Mouse (Mus musculus): ENCODE measurements around the gene Wdpcp. TPM values are rescaled to one million over a fixed set of nuclear protein-coding genes. Genes with fewer than 3 reads are reported as not detected.

Wdpcp gene
- polyA plus RNA-seq, 1 experiment, result 3.4 TPM

DNA sequence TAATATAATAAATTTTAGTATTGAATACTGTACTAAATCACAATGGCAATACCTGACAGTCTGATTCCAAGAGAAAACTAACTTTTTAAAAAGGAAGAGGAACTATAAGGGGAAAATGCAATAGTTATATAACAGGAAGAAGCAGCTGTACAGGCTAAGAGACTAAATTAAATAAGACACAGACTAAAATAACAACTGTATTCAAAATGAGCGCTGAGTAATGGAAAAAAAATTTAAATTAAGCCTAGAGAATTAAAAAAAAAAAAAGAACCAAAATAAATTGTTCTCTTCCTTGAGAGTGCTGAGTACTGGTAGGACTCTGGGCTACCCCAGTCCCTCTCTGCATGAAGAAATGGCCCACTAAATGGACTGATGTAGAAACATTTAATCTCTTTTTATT, 4.3 kb upstream of the Wdpcp start:
- DNase-seq (ENCODE audit: low read depth, low spot score), result no peak
- WGBS, result 67% methylated on average over 1 of the region's 1 CpGs

- no peak for DNase-seq (ENCODE audit: low read depth, low spot score)
Measured at GRCm38 (mm10) chr11:21569002-21569401, 3.0 kb upstream of the Wdpcp start.

DNA sequence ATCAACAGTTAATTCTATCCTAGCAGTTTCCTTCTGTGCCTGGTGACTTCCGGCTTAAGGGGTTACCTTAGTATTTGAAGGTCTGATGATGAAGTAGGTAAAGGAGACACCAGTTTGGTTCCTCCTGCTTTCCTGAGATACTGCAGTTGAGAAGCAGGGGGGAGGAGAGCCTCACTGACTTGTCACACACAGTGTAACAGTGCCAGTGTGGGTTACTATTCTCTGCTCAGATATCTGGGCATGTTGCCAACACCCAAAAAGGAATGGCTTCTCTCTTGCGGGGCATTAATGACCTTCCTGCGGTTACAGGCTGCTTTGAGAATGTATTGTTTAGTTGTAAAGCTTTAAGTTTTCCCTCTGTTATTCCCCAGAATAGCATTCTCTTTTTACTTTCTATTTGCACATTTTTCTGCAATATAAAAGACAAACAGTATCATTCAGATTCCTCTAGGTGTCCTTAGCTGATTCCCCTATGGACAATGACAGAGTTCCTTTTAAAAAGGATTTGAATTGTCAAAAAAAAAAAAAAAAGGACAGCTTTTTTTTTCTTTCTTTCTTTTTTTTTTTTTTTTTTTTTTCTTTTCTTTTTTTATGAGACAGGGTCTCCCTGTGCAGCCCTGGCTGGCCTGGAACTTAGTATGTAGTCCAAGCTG, 2.5 kb upstream of the Wdpcp start:
- WGBS, result 14% methylated on average over 3 of the region's 3 CpGs
- DNase-seq (ENCODE audit: low read depth, low spot score), result no peak

More at GRCm38 (mm10) chr11:21569002-21569401, 3.0 kb upstream of the Wdpcp start:
- WGBS, result 49% methylated on average over 5 of the region's 5 CpGs

DNA sequence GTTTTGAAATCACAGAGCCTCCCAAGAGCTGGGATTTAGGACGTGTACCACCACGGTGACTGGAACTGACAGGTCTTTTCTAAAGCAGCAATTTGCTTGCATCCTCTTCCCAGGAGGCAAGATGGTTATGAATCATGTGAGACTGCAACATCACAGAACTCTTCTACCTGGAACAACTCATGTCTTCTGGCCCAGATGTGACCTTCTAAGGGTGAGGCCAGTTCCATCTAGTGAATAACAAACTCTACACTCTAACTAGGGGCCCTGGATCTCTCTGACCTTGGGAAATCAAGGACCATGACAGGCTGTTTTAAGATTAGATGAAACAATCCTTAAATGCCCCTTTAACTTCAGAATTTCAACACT, 1.9 kb upstream of the Wdpcp start:
- no peak for DNase-seq (ENCODE audit: low read depth, low spot score)
- WGBS, result 48% methylated on average over 2 of the region's 2 CpGs

DNA sequence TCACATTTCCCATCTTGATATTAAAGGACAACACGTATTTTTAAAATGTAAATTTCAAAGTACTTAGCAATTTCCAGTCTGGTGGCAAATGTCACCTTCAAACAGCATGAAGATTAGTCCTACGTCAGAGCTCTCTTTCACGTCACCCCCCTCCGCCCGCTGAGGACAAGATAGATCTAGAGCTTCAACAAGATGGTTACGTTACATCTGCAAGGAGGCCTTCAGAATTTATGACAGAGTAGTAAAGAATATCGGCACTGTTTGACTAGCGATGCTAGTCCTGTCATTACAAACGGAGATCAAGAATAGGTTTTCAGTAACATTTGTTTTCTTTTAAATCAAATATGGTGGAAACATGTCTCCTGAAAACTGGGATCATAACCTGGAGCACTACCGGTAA, 1.1 kb upstream of the Wdpcp start:
- no peak for DNase-seq (ENCODE audit: low read depth, low spot score)
- 4% methylated on average over 10 of the region's 10 CpGs for whole genome bisulfite sequencing

DNA sequence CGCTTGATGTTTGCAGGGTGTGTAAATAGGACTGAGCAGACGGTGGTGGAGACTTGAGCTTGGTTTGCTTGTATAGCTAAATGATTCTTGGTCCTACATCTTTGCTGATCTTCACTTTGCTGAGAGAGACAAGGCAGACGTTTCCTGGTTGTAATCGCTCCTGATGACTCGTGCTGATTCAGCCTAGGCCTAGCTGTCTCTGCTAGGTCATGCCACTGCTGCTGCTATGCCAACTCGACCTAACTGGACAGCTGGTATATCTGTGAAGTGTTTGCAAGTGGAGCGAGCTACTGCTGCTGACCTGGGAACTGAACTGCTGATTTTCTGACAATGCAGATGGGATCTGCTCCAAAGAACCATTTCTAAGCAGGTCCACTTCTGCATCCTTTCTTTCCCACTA, 9.4 kb downstream of the Wdpcp start:
- DNase-seq (ENCODE audit: low read depth, low spot score), result no peak

DNA sequence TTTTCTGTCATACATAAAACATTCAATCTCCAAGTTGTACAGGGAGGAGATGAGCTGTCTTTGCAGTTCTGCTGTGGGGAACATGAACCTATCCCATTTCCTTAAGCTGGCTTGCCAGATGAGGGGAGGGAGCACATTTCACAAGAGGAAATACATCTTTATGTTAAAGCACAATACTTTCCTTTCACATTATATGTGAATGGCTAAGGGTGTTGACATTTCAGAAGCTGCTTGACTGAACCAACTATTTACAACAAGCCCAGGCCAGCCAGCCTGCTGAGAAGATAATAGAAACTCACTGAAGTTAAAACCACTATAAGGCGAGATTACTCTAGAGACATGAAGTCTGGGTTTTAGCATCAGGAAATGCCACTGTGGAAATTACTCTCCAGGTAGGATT, 11.3 kb downstream of the Wdpcp start:
- no peak for DNase-seq (ENCODE audit: low read depth, low spot score)
- 45% methylated on average over 1 of the region's 1 CpGs for WGBS

More for the DNA sequence above, 9.4 kb downstream of the Wdpcp start:
- 61% methylated on average over 7 of the region's 7 CpGs for WGBS

- DNase-seq (ENCODE audit: low read depth, low spot score), result no peak
- 69% methylated on average over 5 of the region's 5 CpGs for WGBS
Measured at GRCm38 (mm10) chr11:21602497-21602896, 30.5 kb downstream of the Wdpcp start.

GRCm38 (mm10) chr11:21615915-21616314, 43.9 kb downstream of the Wdpcp start:
- no peak for DNase-seq (ENCODE audit: low read depth, low spot score)

DNA sequence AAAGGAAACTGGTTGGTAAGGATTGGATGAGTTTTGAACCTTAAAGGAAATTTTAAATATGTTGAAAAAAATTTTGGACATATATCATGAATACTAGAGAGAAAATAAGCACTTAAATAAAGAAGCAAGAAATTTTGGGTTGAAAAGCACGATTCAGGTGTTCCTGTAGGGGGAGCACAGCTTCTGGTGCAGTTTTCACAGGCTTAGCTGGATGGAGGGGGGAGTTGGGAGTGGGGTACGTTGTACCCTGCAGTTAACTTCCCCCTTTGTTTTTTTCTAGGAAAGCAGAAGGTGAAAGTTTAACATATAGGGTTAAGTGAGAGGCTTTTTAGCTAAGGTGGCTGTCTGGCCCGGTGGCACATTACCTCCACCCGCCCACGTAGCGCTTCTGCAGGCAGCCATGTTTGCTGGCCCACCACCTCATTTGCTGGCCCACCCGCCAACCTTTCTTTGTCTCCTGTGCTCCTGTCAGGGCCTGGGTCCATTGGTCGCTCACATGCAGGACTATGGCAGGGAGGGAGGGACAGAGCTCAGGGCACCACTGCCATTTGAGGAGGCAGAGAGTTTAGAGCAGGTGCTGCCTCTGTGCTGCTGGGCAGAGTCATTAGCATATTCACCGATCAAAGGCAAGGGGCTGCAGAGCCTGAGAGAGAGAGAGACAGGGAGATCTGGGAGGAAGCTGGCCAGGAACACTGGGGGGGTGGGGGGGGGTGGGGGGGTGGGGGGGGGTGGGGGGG, 62.3 kb downstream of the Wdpcp start:
- no peak for DNase-seq (ENCODE audit: low read depth, low spot score)
- WGBS, result 80% methylated on average over 9 of the region's 9 CpGs

- DNase-seq (ENCODE audit: low read depth, low spot score), result no peak
- WGBS, result 52% methylated on average over 5 of the region's 5 CpGs
Measured at GRCm38 (mm10) chr11:21638341-21638740, 66.3 kb downstream of the Wdpcp start.

GRCm38 (mm10) chr11:21639534-21639933, 67.5 kb downstream of the Wdpcp start:
- no peak for DNase-seq (ENCODE audit: low read depth, low spot score)
- 41% methylated on average over 2 of the region's 2 CpGs for WGBS

- 68% methylated on average over 4 of the region's 4 CpGs for WGBS
Measured at GRCm38 (mm10) chr11:21644231-21644630, 72.2 kb downstream of the Wdpcp start.

GRCm38 (mm10) chr11:21646136-21646535, 74.1 kb downstream of the Wdpcp start:
- no peak for DNase-seq (ENCODE audit: low read depth, low spot score)
- 84% methylated on average over 3 of the region's 3 CpGs for WGBS

More at GRCm38 (mm10) chr11:21644231-21644630, 72.2 kb downstream of the Wdpcp start:
- no peak for DNase-seq (ENCODE audit: low read depth, low spot score)

- no peak for DNase-seq (ENCODE audit: low read depth, low spot score)
- 63% methylated on average over 3 of the region's 3 CpGs for WGBS
Measured at GRCm38 (mm10) chr11:21658985-21659384, 87.0 kb downstream of the Wdpcp start.

- DNase-seq (ENCODE audit: low read depth, low spot score), result no peak
- WGBS, result 61% methylated on average over 2 of the region's 2 CpGs
Measured at GRCm38 (mm10) chr11:21677034-21677433, 105.0 kb downstream of the Wdpcp start.

DNA sequence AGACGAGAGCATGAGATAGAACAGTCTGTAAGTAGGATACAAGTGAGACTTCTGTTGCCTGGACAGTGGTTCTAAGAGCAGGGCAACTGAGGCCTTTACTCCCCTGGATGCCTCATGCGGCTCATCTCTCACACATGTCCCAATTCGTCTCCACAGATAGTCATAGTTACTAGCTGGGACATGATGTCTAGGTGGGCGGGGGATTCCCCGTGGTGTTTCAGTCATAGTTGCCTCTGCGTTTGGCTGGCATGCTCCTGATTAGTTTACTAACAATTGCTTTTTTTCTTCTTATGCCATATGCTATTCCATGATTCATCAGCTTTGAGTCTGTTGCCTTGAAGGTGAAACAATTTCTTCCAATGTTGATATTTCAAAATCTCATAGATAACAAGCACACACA, 116.4 kb downstream of the Wdpcp start:
- 80% methylated on average over 6 of the region's 6 CpGs for WGBS
- no peak for DNase-seq (ENCODE audit: low read depth, low spot score)

GRCm38 (mm10) chr11:21690730-21691129, 118.7 kb downstream of the Wdpcp start:
- DNase-seq (ENCODE audit: low read depth, low spot score), result no peak
- WGBS, result 82% methylated on average over 2 of the region's 2 CpGs

DNA sequence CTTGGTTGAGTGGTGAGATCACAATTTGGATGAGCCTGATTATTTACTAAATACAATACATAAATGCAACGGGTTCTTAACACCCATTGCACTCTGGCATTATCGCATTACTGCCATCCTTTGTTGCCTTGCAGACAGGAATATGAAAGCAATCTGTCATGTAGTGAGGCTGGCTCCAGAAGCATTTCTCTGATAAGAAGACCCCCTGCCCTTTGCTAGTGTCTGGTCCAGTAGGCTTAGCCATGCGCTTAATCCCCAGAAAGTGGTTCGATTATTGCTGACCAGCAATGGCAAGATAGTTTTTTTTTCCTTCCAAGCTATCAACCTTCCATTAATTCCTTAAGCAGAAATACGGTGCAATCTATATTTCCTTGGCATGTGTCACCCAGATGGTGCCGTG, 122.1 kb downstream of the Wdpcp start:
- no peak for DNase-seq (ENCODE audit: low read depth, low spot score)
- WGBS, result 88% methylated on average over 6 of the region's 6 CpGs

DNA sequence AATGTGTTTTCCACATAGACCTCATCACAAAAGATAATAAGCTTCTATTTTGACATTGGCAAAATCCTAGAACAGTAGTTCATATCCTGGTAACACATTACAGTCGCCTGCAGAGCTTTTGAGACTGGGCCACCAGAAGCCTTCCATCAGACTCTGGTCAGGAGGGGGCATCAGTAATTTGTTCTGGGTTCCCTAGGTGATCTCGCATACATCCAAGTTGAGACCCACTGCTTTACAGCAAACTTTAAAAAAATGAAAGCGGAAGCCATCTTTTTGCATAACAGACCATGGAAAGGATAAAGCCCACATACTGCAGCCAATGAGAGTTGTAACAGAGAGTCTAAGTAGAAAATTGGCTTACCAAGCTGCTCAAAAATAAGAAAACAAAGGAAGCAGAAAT, 125.6 kb downstream of the Wdpcp start:
- WGBS, result 89% methylated on average over 3 of the region's 3 CpGs

GRCm38 (mm10) chr11:21713508-21713907, 141.5 kb downstream of the Wdpcp start:
- no peak for DNase-seq (ENCODE audit: low read depth, low spot score)

More for the DNA sequence above, 125.6 kb downstream of the Wdpcp start:
- no peak for DNase-seq (ENCODE audit: low read depth, low spot score)

Measured in large intestine, adult 2 months (tissue).